Mouse (Mus musculus) adrenal gland, adult 8-10 months (tissue): ENCODE measurements at regions not wholly inside any gene's neighbourhood (a gene's known extent, or its start where the extent isn't known, plus 50 kb on each side); places are given as distances from the start of the nearest gene placed in this dataset.

Experiments used
- DNase-seq: peaks from one replicate; pipeline ENCODE4 v3.0.0; 2022

DNA sequence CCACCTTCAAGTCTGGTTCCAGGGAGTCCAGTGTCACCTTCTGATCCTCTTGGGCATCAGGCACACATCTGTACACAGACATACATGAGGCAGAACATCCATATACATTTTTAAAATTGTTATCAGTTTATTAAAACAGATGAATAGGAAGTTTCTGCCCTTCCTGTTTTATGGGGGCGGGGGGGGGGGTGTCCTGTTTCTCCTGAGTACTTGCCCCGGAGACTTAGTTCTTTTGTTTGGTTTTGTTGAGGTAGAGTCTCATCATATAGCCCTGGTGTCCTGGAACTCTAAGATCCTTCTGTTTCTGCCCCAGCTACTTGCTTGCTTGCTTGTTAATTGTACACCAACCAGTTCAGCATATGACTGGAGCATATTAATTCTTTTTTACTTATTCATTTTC lies 85.0 kb upstream of the Xpo1 start:
- no peak for DNase-seq

DNA sequence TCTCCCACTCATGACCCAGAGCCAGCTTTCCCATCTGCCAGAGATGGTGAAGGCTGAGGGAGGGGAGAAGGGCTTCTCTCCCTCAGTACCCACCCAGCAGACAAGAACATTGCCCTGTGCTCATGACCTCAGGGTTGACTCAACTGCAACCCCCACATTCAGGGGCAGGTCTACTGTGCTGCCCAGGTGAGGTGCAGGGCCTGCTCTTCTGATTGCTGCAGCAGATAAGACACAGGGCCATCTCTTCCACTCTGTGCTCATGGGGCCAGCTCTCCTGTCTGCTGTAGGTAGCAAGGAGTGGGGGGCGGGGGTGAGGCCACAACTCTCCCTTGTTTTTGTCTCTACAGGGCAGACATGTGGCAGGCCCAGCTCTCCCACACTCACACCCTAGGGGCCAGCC lies 84.1 kb upstream of the Xpo1 start:
- no peak for DNase-seq

DNA sequence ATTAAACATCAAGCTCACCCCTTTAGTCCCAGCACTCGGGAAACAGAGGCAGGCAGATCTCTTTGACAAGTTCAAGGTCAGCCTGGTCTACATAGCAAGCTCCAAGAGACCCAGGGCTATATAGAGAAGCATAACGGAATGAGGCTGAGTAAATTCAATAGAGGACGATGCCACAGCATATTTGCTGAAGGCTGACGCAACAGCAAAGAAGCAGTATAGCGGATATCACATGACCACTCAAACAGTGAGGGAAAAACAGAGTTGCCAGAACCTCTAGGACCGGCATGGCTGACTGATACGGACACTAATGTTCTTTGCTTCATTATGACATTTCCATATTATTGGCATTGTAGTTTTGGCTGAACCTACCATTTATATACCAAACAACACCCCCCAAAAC lies 74.2 kb upstream of the Xpo1 start:
- no peak for DNase-seq

DNA sequence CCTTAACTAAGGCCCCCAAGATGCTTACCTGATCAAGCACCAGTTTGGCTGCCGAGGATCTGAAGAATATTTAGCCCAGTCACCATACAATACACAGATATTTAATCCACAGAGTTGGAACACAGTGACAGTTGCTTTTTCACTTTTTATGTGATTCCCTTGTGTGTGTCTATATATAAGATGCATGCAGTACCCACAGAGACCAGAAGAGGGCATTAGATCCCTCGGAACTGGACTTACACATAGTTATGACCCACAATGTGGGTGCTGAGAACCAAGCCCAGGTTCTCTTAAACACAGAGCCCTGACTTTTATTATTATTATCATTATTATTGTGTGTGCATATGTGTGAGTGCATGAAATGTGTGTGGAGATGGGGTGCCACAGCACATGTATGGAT lies 70.6 kb upstream of the Xpo1 start:
- DNase-seq, result no peak

DNA sequence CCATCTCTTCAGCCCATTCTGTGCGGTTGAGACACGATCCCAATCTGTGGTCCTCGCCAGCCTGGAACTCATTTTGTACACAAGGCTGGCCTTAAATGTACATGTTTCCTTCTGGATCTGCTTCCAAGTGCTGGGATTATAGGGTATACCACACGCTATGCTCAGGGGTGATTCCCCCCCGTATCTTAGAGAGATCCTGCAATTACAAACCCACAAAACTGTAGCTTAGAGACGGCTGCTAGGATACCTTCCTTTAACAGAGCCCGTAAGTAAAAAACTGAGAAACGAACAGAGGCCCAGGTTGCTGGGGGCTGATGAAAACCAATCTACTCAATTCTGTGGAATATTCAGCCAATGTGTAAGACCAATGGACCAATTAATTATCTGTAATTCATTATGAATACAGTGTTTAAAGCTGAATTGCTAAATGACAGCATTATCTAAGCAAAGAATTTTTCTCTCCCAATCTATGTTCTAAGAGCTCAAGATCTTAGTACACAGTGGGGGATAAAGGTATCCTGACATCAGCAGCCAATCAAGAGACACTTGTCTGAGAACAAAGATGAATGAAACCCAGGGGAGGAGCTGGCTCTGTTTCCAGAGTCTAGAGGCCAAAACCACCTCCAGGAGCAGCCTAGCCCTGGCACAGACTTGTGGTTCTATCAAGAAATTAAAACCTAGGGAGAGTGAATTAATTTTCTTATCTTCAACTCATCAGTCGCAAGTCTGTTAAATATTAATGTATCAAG lies 54.0 kb upstream of the Xpo1 start:
- DNase-seq, result no peak

DNA sequence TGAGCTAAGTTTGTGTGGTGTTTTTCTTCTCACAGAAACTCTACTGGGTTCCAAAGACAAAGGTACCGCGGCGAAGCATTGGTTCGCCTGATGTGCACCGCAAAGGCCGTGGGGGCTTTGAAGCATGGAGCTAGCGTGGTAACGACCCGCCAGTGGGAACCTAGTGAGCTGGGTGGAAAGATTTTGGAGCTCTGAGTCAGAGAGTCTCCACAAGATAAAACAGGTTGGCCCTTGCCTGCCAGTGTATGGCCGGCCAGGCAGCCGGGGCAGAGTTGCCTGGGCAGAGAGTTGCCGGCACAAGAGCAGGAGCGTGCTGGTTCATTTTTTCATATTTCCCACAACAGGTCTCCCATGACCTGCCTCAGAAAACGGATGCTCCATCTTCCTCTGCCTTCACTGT lies 52.3 kb upstream of the Xpo1 start:
- DNase-seq, result no peak

DNA sequence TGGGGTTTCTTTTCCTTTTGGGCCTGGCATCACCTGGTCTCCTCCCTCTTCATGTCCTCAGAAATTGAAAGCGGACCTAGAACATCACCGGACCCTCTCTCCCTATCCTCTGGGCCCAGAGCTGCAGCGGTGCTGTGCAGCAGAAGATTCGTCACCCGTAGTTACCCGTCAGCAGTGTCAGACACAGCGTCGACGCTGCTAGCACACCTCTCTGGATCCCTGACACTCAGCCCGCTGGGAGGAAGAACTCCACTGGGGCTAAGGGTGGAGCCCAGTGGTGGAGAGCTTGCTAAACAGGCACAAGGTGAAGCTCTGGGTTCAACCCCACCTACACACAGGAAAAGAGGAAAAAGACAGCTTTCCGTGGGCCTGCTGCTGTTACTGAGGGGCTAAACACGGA lies 51.8 kb upstream of the Xpo1 start:
- no peak for DNase-seq
